Mouse (Mus musculus) CH12.LX (cell line): Measurements from ENCODE around the gene Zfp213. TPM values are rescaled to one million over a fixed set of nuclear protein-coding genes. Genes with fewer than 3 reads are reported as not detected.
"Not testable (repeated sequence)": the region's sequence is repeated elsewhere in the genome, so short reads cannot be mapped to it uniquely, and the experiment has no call there.

Experiments
- DNase-seq: peaks from one replicate; pipeline ENCODE4 v3.0.0-alpha.2; 2013; ENCODE audit errors: extremely low read depth
- H3K27ac ChIP-seq: 2 replicates; pipeline ENCODE4 v1.5.1; 2012; ENCODE audit warnings: low read depth, mild to moderate bottlenecking, control low read depth, moderate library complexity; ENCODE audit not compliant: insufficient read depth
- H3K27me3 ChIP-seq: replicated peaks from 2 replicates; pipeline ENCODE3; 2012; ENCODE audit warnings: inconsistent platforms
- H3K36me3 ChIP-seq, 2 experiments: replicated peaks in 1 of 2; 2 replicates each; pipeline versions ENCODE3 to v1.6.1; 2012; ENCODE audit warnings: inconsistent platforms in 1 of 2, low read length in 1 of 2, mild to moderate bottlenecking in 1 of 2, mixed read lengths in 1 of 2, moderate library complexity in 1 of 2; ENCODE audit not compliant: control insufficient read depth in 1 of 2, insufficient read depth in 1 of 2
- H3K4me1 ChIP-seq, 2 experiments: 2 replicates each; pipeline ENCODE4 v1.6.1; 2012; ENCODE audit warnings: inconsistent platforms in 1 of 2, moderate library complexity in 1 of 2; ENCODE audit not compliant: insufficient read depth in 2 of 2, control insufficient read depth in 1 of 2
- H3K4me2 ChIP-seq: 2 replicates; pipeline ENCODE4 v1.6.1; 2012; ENCODE audit warnings: low read depth, mild to moderate bottlenecking, control low read depth; ENCODE audit not compliant: poor library complexity, insufficient read depth, severe bottlenecking
- H3K4me3 ChIP-seq, 3 experiments: fragments of 150-350 bp in 1 of 3; sonication (generic) in 1 of 3; replicated peaks in 1 of 3; 2 replicates each; pipeline versions ENCODE3 to v1.5.1; 2011 to 2012; ENCODE audit warnings: low read depth in 2 of 3, low read length in 2 of 3, mild to moderate bottlenecking in 2 of 3, moderate library complexity in 2 of 3, control low read depth in 1 of 3, improper control_type of control experiment in 1 of 3, inconsistent platforms in 1 of 3, mixed read lengths in 1 of 3; ENCODE audit not compliant: poor library complexity in 1 of 3
- H3K79me2 ChIP-seq: replicated peaks from 2 replicates; pipeline ENCODE4 v1.6.1; 2012; ENCODE audit warnings: mild to moderate bottlenecking, moderate library complexity; ENCODE audit not compliant: control insufficient read depth, poor library complexity, insufficient read depth, severe bottlenecking; ENCODE audit errors: extremely low read depth
- H3K9ac ChIP-seq: 2 replicates; pipeline ENCODE4 v1.6.1; 2012; ENCODE audit warnings: low read depth, mild to moderate bottlenecking, control low read depth, moderate library complexity; ENCODE audit not compliant: insufficient read depth
- H3K9me3 ChIP-seq: replicated peaks from 2 replicates; pipeline ENCODE3; 2012; ENCODE audit warnings: low read length, inconsistent platforms, mixed read lengths
- BHLHE40 ChIP-seq: IDR thresholded peaks from 2 replicates; pipeline ENCODE4 v1.6.1; 2011; ENCODE audit warnings: mild to moderate bottlenecking, low read depth, low read length, improper control_type of control experiment
- CHD1 ChIP-seq: IDR thresholded peaks from 2 replicates; pipeline ENCODE4 v1.6.1; 2012; ENCODE audit warnings: low read depth, low read length, improper control_type of control experiment, inconsistent platforms
- CHD2 ChIP-seq: IDR thresholded peaks from 2 replicates; pipeline ENCODE4 v1.6.1; 2011; ENCODE audit warnings: low read length, improper control_type of control experiment
- CTCF ChIP-seq, 2 experiments: IDR thresholded peaks in 1 of 2; conservative IDR thresholded peaks in 1 of 2; 2 replicates each; pipeline ENCODE4 v1.5.1; 2011 to 2012; ENCODE audit warnings: low read depth in 2 of 2, low read length in 2 of 2, improper control_type of control experiment in 1 of 2, inconsistent platforms in 1 of 2, mild to moderate bottlenecking in 1 of 2, moderate library complexity in 1 of 2
- E2F4 ChIP-seq: IDR thresholded peaks from 2 replicates; pipeline ENCODE4 v1.6.1; 2011; ENCODE audit warnings: low read depth, low read length, improper control_type of control experiment; ENCODE audit not compliant: insufficient replicate concordance
- ELF1 ChIP-seq: IDR thresholded peaks from 2 replicates; pipeline ENCODE4 v1.6.1; 2014; ENCODE audit warnings: low read depth, mild to moderate bottlenecking, inconsistent platforms, low read length, improper control_type of control experiment
- EP300 ChIP-seq: IDR thresholded peaks from 2 replicates; pipeline ENCODE4 v1.6.1; 2011; ENCODE audit warnings: low read length, improper control_type of control experiment
- HCFC1 ChIP-seq: IDR thresholded peaks from 2 replicates; pipeline ENCODE4 v1.6.1; 2012; ENCODE audit warnings: low read depth, mild to moderate bottlenecking, inconsistent platforms, low read length, improper control_type of control experiment
- IRF4 ChIP-seq: IDR thresholded peaks from 2 replicates; pipeline ENCODE4 v1.6.1; 2014; ENCODE audit warnings: low read depth, mild to moderate bottlenecking, inconsistent platforms, low read length, improper control_type of control experiment
- JUN ChIP-seq: IDR thresholded peaks from 2 replicates; pipeline ENCODE4 v1.6.1; 2011; ENCODE audit warnings: low read depth, mild to moderate bottlenecking, low read length, improper control_type of control experiment, moderate library complexity; ENCODE audit not compliant: insufficient read depth
- JUND ChIP-seq: conservative IDR thresholded peaks from 2 replicates; pipeline ENCODE4 v1.6.1; 2011; ENCODE audit warnings: low read depth, low read length, improper control_type of control experiment
- KAT2A ChIP-seq: IDR thresholded peaks from 2 replicates; pipeline ENCODE4 v1.6.1; 2012; ENCODE audit warnings: low read length, improper control_type of control experiment, inconsistent platforms; ENCODE audit not compliant: insufficient replicate concordance
- MAFK ChIP-seq: IDR thresholded peaks from 2 replicates; pipeline ENCODE4 v1.6.1; 2011; ENCODE audit warnings: low read length, improper control_type of control experiment; ENCODE audit not compliant: insufficient replicate concordance
- MAZ ChIP-seq: IDR thresholded peaks from 2 replicates; pipeline ENCODE4 v1.6.1; 2012; ENCODE audit warnings: low read depth, mild to moderate bottlenecking, inconsistent platforms, low read length, improper control_type of control experiment, moderate library complexity
- MEF2A ChIP-seq: IDR thresholded peaks from 2 replicates; pipeline ENCODE4 v1.6.1; 2014; ENCODE audit warnings: low read depth, mild to moderate bottlenecking, inconsistent platforms, low read length, improper control_type of control experiment, borderline replicate concordance
- MXI1 ChIP-seq: IDR thresholded peaks from 2 replicates; pipeline ENCODE4 v1.6.1; 2011; ENCODE audit warnings: mild to moderate bottlenecking, low read depth, low read length, improper control_type of control experiment
- MYC ChIP-seq: IDR thresholded peaks from 2 replicates; pipeline ENCODE4 v1.6.1; 2011; ENCODE audit warnings: low read depth, mild to moderate bottlenecking, improper control_type of control experiment, low read length
- NELFE ChIP-seq: IDR thresholded peaks from 2 replicates; pipeline ENCODE4 v1.6.1; 2011; ENCODE audit warnings: low read depth, low read length, improper control_type of control experiment
- NRF1 ChIP-seq: IDR thresholded peaks from 2 replicates; pipeline ENCODE4 v1.6.1; 2014; ENCODE audit warnings: low read depth, mild to moderate bottlenecking, inconsistent platforms, low read length, improper control_type of control experiment, moderate library complexity
- PAX5 ChIP-seq: IDR thresholded peaks from 2 replicates; pipeline ENCODE4 v1.6.1; 2012; ENCODE audit warnings: low read length, inconsistent platforms, mixed read lengths
- POLR2A ChIP-seq: IDR thresholded peaks from 2 replicates; pipeline ENCODE4 v1.6.1; 2011; ENCODE audit warnings: low read depth, mild to moderate bottlenecking, improper control_type of control experiment, low read length
- POLR2AphosphoS2 ChIP-seq: IDR thresholded peaks from 2 replicates; pipeline ENCODE4 v1.6.1; 2011; ENCODE audit warnings: low read depth, low read length, improper control_type of control experiment
- RAD21 ChIP-seq: IDR thresholded peaks from 2 replicates; pipeline ENCODE4 v1.6.1; 2011; ENCODE audit warnings: low read depth, mild to moderate bottlenecking, low read length, improper control_type of control experiment, moderate library complexity
- RCOR1 ChIP-seq: conservative IDR thresholded peaks from 2 replicates; pipeline ENCODE4 v1.6.1; 2012; ENCODE audit warnings: low read depth, mild to moderate bottlenecking, inconsistent platforms, low read length, improper control_type of control experiment
- SIN3A ChIP-seq: IDR thresholded peaks from 2 replicates; pipeline ENCODE4 v1.6.1; 2012; ENCODE audit warnings: low read length, improper control_type of control experiment, inconsistent platforms
- TBP ChIP-seq: conservative IDR thresholded peaks from 2 replicates; pipeline ENCODE4 v1.6.1; 2011; ENCODE audit warnings: low read depth, low read length, improper control_type of control experiment
- TCF12 ChIP-seq: IDR thresholded peaks from 2 replicates; pipeline ENCODE4 v1.6.1; 2014; ENCODE audit warnings: low read depth, mild to moderate bottlenecking, inconsistent platforms, low read length, improper control_type of control experiment
- UBTF ChIP-seq: IDR thresholded peaks from 2 replicates; pipeline ENCODE4 v1.6.1; 2012; ENCODE audit warnings: low read depth, mild to moderate bottlenecking, inconsistent platforms, low read length, improper control_type of control experiment, moderate library complexity
- USF1 ChIP-seq: IDR thresholded peaks from 2 replicates; pipeline ENCODE4 v1.6.1; 2014; ENCODE audit warnings: low read depth, mild to moderate bottlenecking, inconsistent platforms, low read length, improper control_type of control experiment
- USF2 ChIP-seq: conservative IDR thresholded peaks from 2 replicates; pipeline ENCODE4 v1.6.1; 2011; ENCODE audit warnings: low read depth, low read length, improper control_type of control experiment
- ZC3H11A ChIP-seq: IDR thresholded peaks from 2 replicates; pipeline ENCODE4 v1.6.1; 2012; ENCODE audit warnings: low read depth, mild to moderate bottlenecking, inconsistent platforms, low read length, improper control_type of control experiment
- ZKSCAN1 ChIP-seq: IDR thresholded peaks from 2 replicates; pipeline ENCODE4 v1.6.1; 2012; ENCODE audit warnings: low read depth, inconsistent platforms, low read length, improper control_type of control experiment, borderline replicate concordance
- ZMIZ1 ChIP-seq: IDR thresholded peaks from 2 replicates; pipeline ENCODE4 v1.6.1; 2012; ENCODE audit warnings: low read depth, mild to moderate bottlenecking, inconsistent platforms, low read length, improper control_type of control experiment
- ZNF384 ChIP-seq: IDR thresholded peaks from 2 replicates; pipeline ENCODE4 v1.6.1; 2012; ENCODE audit warnings: low read depth, low read length, improper control_type of control experiment, inconsistent platforms
- dilution Hi-C: fragments of 300-500 bp; cut with MboI; formaldehyde crosslinking; loops from 2 replicates; pipeline ENCODE4 v1.14.3; 2020; ENCODE audit warnings: low sequenced_read_pairs; ENCODE audit not compliant: extremely low pct_unique_long_range_greater_than_20kb, extremely low pct_ligation_motif_present
- in situ Hi-C: fragments of 300-500 bp; cut with MboI; formaldehyde crosslinking; loops from 3 replicates; pipeline ENCODE4 v1.14.3; 2019; ENCODE audit warnings: low sequenced_read_pairs, low pct_ligation_motif_present, low pct_unique_long_range_greater_than_20kb, mixed read lengths
- polyA plus RNA-seq: library from polyadenylated mRNA; unstranded; fragments of >175 nt; gene quantifications from 2 replicates; pipeline ENCODE4 v1.2.1, GENCODE M21; 2012; ENCODE audit warnings: low read depth; ENCODE audit not compliant: insufficient read length
- total RNA-seq, 2 experiments: library from RNA; depleted of rRNA; stranded (reverse); fragments of 300-350 nt in 1 of 2; fragments of >200 nt in 1 of 2; gene quantifications; 2 replicates each; pipeline ENCODE4 v1.2.3; 2012 to 2014

Zfp213 gene
- total and polyA plus RNA-seq, 3 experiments, result 8.0 to 10.9 (median 9.4) TPM

GRCm38 (mm10) chr17:23595139-23595538 is 31.1 kb upstream of the Zfp213 start:
- peaks cover 57% of the 10 kb centered on the region for H3K27me3 ChIP-seq
- H3K4me2 ChIP-seq, H3K27ac ChIP-seq, H3K9me3 ChIP-seq, H3K4me3 ChIP-seq, H3K79me2 ChIP-seq, DNase-seq, in situ Hi-C loops, H3K36me3 ChIP-seq, H3K9ac ChIP-seq, dilution Hi-C loops: not testable (repeated sequence)
- 0 out of 2 replicates have a peak, but pooled peaks have one; percentile 22 for TF ChIP-seq ZNF384
- H3K4me1 ChIP-seq, result peaks cover 12 to 23% of the 10 kb centered on the region in 2 experiments

DNA sequence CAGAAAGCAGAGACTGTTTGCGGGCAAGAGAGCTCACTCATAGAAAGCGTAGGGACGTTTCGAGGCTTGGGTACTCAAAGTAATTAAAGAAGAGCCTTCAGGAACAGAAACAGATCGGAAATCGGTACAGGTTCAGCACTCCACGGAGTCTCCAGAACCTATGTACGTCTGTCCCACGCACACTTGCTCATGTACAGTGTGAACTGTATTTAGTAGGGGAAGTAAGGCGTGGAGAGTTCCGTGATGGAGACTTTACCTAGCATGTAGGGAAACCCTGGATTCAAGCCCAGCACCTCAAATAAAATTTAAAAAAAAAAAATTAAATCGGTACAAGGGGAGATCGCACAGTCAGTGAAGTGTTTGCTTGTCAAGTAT is 28.9 kb upstream of the Zfp213 start:
- Histone ChIP-seq H3K27me3 (peaks cover 53% of the 10 kb centered on the region), H3K36me3 (no peaks in the 10 kb centered on the region), H3K4me3 (peak overlapping the region; percentile 48 to 69 (median 62)), H3K27ac (no peak overlapping the region), H3K9ac (peak overlapping the region; percentile 50), H3K4me1 (peaks cover 2 to 11% of the 10 kb centered on the region in 2 experiments; a peak in 2 of 4 replicates), H3K4me2 (peak overlapping the region; percentile 83), H3K9me3 (no peaks in the 10 kb centered on the region), H3K79me2 (no peaks in the 10 kb centered on the region)
- DNase-seq, result no peak
- dilution Hi-C loops, result no loop called here
- in situ Hi-C loops, result no loop called here
- TF ChIP-seq ELF1 (no peak), MAFK (no peak), EP300 (no peak), PAX5 (no peak), USF1 (no peak), NRF1 (no peak), POLR2A (no peak), UBTF (no peak), KAT2A (no peak), CHD1 (no peak), E2F4 (no peak), HCFC1 (no peak), BHLHE40 (no peak), IRF4 (no peak), SIN3A (0 out of 2 replicates have a peak, but pooled peaks have one; percentile 5), ZKSCAN1 (no peak), JUND (no peak), RCOR1 (0 out of 2 replicates have a peak, but pooled peaks have one; percentile 5), POLR2AphosphoS2 (no peak), MXI1 (peak; percentile 3; the same call in 1 of the 2 replicates), CHD2 (no peak), ZNF384 (no peak), CTCF (conservative IDR thresholded peaks at IDR 0.05 in 1 of 2, IDR thresholded peaks at IDR 0.05 in 1 of 2; ENCODE audit: low read depth in 2 of 2, low read length in 2 of 2) (no peak), ZMIZ1 (peak; percentile 9; the same call in 1 of the 2 replicates), MEF2A (no peak), JUN (no peak), RAD21 (no peak), NELFE (no peak), TCF12 (no peak), USF2 (no peak), ZC3H11A (no peak), MAZ (no peak), MYC (no peak), TBP (no peak)
